Mouse (Mus musculus): ENCODE measurements at regions not wholly inside any gene's neighbourhood (a gene's known extent, or its start where the extent isn't known, plus 50 kb on each side); places are given as distances from the start of the nearest gene placed in this dataset.

- ATAC-seq (ENCODE audit: insufficient read depth, low read depth) (no peak), DNase-seq (ENCODE audit: low spot score) (no peak)
- TF ChIP-seq EP300 (IDR thresholded peaks at IDR 0.05; ENCODE audit: low read depth): no peak
- TF ChIP-seq CTCF (IDR thresholded peaks at IDR 0.05; ENCODE audit: low read depth): no peak
- no peak overlapping the region for H3K27ac ChIP-seq (ENCODE audit: low read depth)
- no peaks in the 10 kb centered on the region for H3K4me1 ChIP-seq (ENCODE audit: control insufficient read depth, insufficient read depth)
- H3K4me3 ChIP-seq (ENCODE audit: low read depth, low read length): no peak overlapping the region
- 66% methylated on average over 3 of the region's 3 CpGs for WGBS
- H3K9ac ChIP-seq (replicated peaks; ENCODE audit: low read depth, low read length): no peak overlapping the region
- H3K4me2 ChIP-seq (ENCODE audit: low read depth, low read length): no peak overlapping the region
- H3K36me3 ChIP-seq (replicated peaks; ENCODE audit: control insufficient read depth, insufficient read depth, low read length): no peaks in the 10 kb centered on the region
- no peaks in the 10 kb centered on the region for H3K27me3 ChIP-seq (ENCODE audit: control insufficient read depth, insufficient read depth, low read length)
- no peaks in the 10 kb centered on the region for H3K9me3 ChIP-seq (replicated peaks; ENCODE audit: control insufficient read depth, low read length)
These were observed 116.2 kb downstream of the Emx2 start for GRCm38 (mm10) chr19:59574346-59574745.

DNA sequence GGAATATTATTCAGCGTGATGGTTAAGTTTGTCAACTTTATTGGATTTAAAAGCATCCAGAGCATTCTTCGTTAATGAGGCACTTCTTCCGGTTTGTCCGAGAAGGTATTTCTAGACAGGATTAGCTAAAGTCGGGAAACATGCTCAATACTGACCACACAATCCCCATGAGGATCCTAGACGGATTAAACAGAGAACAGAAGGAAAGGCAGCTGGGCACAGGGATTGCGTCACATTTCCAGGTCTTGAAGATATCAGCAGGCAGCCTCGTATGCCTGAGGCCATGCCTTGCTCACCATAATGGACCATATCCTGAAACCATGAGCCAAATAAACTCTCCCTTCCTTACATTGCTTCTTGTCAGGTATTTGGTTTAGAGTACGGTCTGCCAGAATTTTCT lies 119.7 kb downstream of the Emx2 start:
- WGBS: 69% methylated on average over 9 of the region's 9 CpGs
- H3K9me3 ChIP-seq (replicated peaks; ENCODE audit: control insufficient read depth, low read length): no peaks in the 10 kb centered on the region
- no peaks in the 10 kb centered on the region for H3K27me3 ChIP-seq (ENCODE audit: control insufficient read depth, insufficient read depth, low read length)
- no peak overlapping the region for H3K4me3 ChIP-seq (ENCODE audit: low read depth, low read length)
- H3K27ac ChIP-seq (ENCODE audit: low read depth): no peak overlapping the region
- no peak overlapping the region for H3K4me2 ChIP-seq (ENCODE audit: low read depth, low read length)
- no peak for TF ChIP-seq CTCF (IDR thresholded peaks at IDR 0.05; ENCODE audit: low read depth)
- TF ChIP-seq EP300 (IDR thresholded peaks at IDR 0.05; ENCODE audit: low read depth): no peak
- ATAC-seq (ENCODE audit: insufficient read depth, low read depth): no peak
- no peak overlapping the region for H3K9ac ChIP-seq (replicated peaks; ENCODE audit: low read depth, low read length)
- no peaks in the 10 kb centered on the region for H3K36me3 ChIP-seq (replicated peaks; ENCODE audit: control insufficient read depth, insufficient read depth, low read length)
- no peak for DNase-seq (ENCODE audit: low spot score)
- H3K4me1 ChIP-seq (ENCODE audit: control insufficient read depth, insufficient read depth): no peaks in the 10 kb centered on the region

DNA sequence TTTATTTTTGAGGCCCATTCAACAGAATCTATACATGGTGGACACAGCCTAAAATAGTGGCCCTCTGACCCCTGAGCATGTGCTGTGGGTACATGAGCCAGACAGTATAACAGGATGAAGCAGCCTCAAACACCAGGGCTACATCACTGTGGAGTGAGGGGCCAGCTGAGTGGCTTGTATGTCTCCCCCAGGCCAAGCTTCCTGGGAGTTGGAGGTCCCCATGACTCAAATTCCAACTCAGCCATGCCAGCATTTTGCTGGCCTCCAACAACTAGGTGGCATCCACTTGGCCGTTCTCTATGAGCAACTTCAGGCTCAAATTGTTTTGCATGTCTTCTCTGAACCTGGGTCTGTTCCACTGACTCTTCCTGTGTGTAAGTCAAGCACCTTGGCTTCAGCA lies 121.5 kb downstream of the Emx2 start:
- WGBS: 70% methylated on average over 1 of the region's 1 CpGs
- H3K4me3 ChIP-seq (ENCODE audit: low read depth, low read length): no peak overlapping the region

DNA sequence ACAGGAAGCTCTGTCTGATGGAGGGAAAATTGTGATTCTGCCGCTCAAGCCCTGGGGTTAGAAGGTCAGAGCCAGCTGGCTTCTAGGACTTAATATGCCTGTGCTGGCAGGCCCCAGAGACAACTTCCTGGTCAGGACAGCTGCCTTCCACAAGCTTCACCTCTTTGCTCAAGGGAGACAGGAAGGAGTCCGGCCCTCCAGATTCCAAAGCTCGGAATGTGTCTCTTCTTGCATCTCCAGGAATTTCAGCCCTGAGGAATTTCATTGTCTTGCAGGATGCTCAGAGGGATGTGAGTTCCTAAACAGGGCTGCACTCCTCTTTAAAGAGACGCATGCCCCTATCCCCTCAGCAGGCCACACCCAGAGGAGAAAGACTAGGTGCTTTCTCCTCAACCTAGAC lies 127.7 kb downstream of the Emx2 start:
- no peak for ATAC-seq (ENCODE audit: insufficient read depth, low read depth)
- Histone ChIP-seq H3K9me3 (replicated peaks; ENCODE audit: control insufficient read depth, low read length) (no peaks in the 10 kb centered on the region), H3K36me3 (replicated peaks; ENCODE audit: control insufficient read depth, insufficient read depth, low read length) (no peaks in the 10 kb centered on the region)

More for the DNA sequence above, 121.5 kb downstream of the Emx2 start:
- no peak for ATAC-seq (ENCODE audit: insufficient read depth, low read depth)
- TF ChIP-seq EP300 (IDR thresholded peaks at IDR 0.05; ENCODE audit: low read depth): no peak
- TF ChIP-seq CTCF (IDR thresholded peaks at IDR 0.05; ENCODE audit: low read depth): no peak
- Histone ChIP-seq H3K9ac (replicated peaks; ENCODE audit: low read depth, low read length) (no peak overlapping the region), H3K27me3 (ENCODE audit: control insufficient read depth, insufficient read depth, low read length) (no peaks in the 10 kb centered on the region), H3K4me1 (ENCODE audit: control insufficient read depth, insufficient read depth) (no peaks in the 10 kb centered on the region), H3K36me3 (replicated peaks; ENCODE audit: control insufficient read depth, insufficient read depth, low read length) (no peaks in the 10 kb centered on the region), H3K4me2 (ENCODE audit: low read depth, low read length) (no peak overlapping the region), H3K27ac (ENCODE audit: low read depth) (no peak overlapping the region), H3K9me3 (replicated peaks; ENCODE audit: control insufficient read depth, low read length) (no peaks in the 10 kb centered on the region)
- DNase-seq (ENCODE audit: low spot score): no peak

GRCm38 (mm10) chr19:59587303-59587702 lies 129.1 kb downstream of the Emx2 start:
- ATAC-seq (ENCODE audit: insufficient read depth, low read depth): no peak
- no peak overlapping the region for H3K27ac ChIP-seq (ENCODE audit: low read depth)
- 72% methylated on average over 12 of the region's 12 CpGs for WGBS
- no peak overlapping the region for H3K9ac ChIP-seq (replicated peaks; ENCODE audit: low read depth, low read length)
- no peaks in the 10 kb centered on the region for H3K9me3 ChIP-seq (replicated peaks; ENCODE audit: control insufficient read depth, low read length)
- H3K27me3 ChIP-seq (ENCODE audit: control insufficient read depth, insufficient read depth, low read length): no peaks in the 10 kb centered on the region
- no peak overlapping the region for H3K4me2 ChIP-seq (ENCODE audit: low read depth, low read length)
- DNase-seq (ENCODE audit: low spot score): no peak
- no peak overlapping the region for H3K4me3 ChIP-seq (ENCODE audit: low read depth, low read length)
- no peaks in the 10 kb centered on the region for H3K4me1 ChIP-seq (ENCODE audit: control insufficient read depth, insufficient read depth)
- H3K36me3 ChIP-seq (replicated peaks; ENCODE audit: control insufficient read depth, insufficient read depth, low read length): no peaks in the 10 kb centered on the region
- TF ChIP-seq CTCF (IDR thresholded peaks at IDR 0.05; ENCODE audit: low read depth): no peak

More for the DNA sequence above, 127.7 kb downstream of the Emx2 start:
- TF ChIP-seq CTCF (IDR thresholded peaks at IDR 0.05; ENCODE audit: low read depth): no peak
- no peak for TF ChIP-seq EP300 (IDR thresholded peaks at IDR 0.05; ENCODE audit: low read depth)
- no peak for DNase-seq (ENCODE audit: low spot score)
- no peak overlapping the region for H3K27ac ChIP-seq (ENCODE audit: low read depth)
- no peaks in the 10 kb centered on the region for H3K4me1 ChIP-seq (ENCODE audit: control insufficient read depth, insufficient read depth)
- WGBS: 44% methylated on average over 4 of the region's 4 CpGs
- H3K27me3 ChIP-seq (ENCODE audit: control insufficient read depth, insufficient read depth, low read length): no peaks in the 10 kb centered on the region
- no peak overlapping the region for H3K4me3 ChIP-seq (ENCODE audit: low read depth, low read length)
- H3K9ac ChIP-seq (replicated peaks; ENCODE audit: low read depth, low read length): no peak overlapping the region
- H3K4me2 ChIP-seq (ENCODE audit: low read depth, low read length): no peak overlapping the region

DNA sequence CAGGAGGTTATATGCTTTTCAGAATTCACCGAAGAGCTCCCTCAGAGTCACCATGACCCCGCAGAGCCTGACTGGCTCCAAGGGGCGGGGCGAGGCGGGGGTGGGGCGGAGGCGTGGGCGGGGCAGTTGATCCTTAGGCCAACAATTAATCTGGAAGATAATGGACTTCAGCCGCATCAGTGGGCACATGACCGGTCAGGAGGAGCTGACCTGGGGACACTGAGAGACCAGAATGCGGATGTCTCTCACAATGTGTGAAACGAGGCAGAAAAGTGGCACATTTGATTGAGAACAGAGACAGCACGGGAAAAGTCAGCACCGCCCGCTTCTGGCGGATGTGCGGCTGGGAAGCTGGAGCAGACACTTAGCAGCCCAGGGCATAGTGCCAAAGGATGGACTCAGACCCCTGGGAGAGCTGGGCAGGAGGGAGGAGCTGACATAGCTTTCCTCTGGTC lies 129.9 kb downstream of the Emx2 start:
- no peak overlapping the region for H3K27ac ChIP-seq (ENCODE audit: low read depth)
- peak overlapping the region; percentile 40 for H3K4me2 ChIP-seq (ENCODE audit: low read depth, low read length)
- no peaks in the 10 kb centered on the region for H3K27me3 ChIP-seq (ENCODE audit: control insufficient read depth, insufficient read depth, low read length)
- H3K4me1 ChIP-seq (ENCODE audit: control insufficient read depth, insufficient read depth): no peaks in the 10 kb centered on the region
- H3K9ac ChIP-seq (replicated peaks; ENCODE audit: low read depth, low read length): no peak overlapping the region
- no peaks in the 10 kb centered on the region for H3K36me3 ChIP-seq (replicated peaks; ENCODE audit: control insufficient read depth, insufficient read depth, low read length)
- ATAC-seq (ENCODE audit: insufficient read depth, low read depth) (0 out of 2 replicates have a peak, but pooled peaks have one; percentile 30), DNase-seq (ENCODE audit: low spot score) (peak; percentile 15)
- no peaks in the 10 kb centered on the region for H3K9me3 ChIP-seq (replicated peaks; ENCODE audit: control insufficient read depth, low read length)
- TF ChIP-seq EP300 (IDR thresholded peaks at IDR 0.05; ENCODE audit: low read depth) (no peak), CTCF (IDR thresholded peaks at IDR 0.05; ENCODE audit: low read depth) (no peak)
- WGBS: 14% methylated on average over 17 of the region's 17 CpGs
- peak overlapping the region; percentile 16 for H3K4me3 ChIP-seq (ENCODE audit: low read depth, low read length)
